8 mouse cellular contexts compared by ENCODE assay signal in the genomic region with DNA sequence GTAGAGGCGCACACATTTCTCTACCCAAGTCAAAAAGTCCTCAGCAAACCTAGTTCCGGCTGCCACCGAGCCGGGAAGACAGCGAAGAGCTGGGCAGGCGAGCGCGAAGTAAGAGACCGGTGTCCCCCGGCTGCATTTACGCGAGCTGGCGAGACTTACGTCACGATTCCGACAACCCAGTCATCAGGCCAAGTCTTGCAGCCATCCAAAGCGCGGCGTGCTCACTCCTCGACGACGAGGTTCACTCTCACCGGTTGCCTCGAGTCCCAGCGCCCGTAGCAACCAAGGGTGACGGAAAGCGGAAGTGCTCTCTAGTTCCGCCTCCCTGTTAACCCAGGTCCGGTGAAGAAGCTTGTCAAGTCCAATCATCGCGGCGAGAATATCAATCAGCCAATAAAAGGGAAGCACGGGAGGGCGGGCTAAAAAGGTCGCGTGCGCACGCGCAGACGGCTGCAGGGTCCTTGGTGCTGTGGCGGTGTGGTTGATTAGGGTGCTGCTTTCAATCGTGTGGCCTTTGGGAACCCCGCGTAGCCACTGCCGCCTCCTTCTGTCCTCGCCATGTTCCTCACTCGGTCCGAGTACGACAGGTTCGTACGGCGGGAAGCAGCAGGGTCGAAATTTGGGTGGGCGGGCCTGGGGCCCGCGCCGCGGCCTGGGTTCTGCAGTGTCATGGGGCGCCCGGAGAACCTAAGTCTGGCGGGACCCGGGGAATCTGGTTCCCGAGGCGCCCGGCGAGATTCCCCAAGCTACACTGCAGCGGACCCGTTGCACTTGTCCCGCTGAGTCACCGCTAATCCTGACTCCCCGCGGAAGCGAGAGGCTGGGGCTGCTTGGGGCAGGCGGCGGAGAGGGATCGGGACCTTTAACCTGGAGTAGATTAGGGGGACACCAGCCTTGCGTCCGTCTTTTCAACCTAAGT. TPM values are rescaled to one million over a fixed set of nuclear protein-coding genes. Genes with fewer than 3 reads are reported as not detected.
DNase-seq lines count a peak whose midpoint lies in the region; ATAC-seq lines count a peak whose summit lies in the region.

A gene (plus strand): TSS at position 208 of the 919 bp plus-strand sequence.

- H3K27me3 ChIP-seq in heart, embryonic 14.5 days (ENCODE audit: control insufficient read depth, insufficient read depth, low read length), result no peaks in the 10 kb centered on the region
- H3K27me3 ChIP-seq in liver, embryonic 13.5 days, result no peaks in the 10 kb centered on the region
- no peaks in the 10 kb centered on the region for H3K27me3 ChIP-seq in stomach, embryonic 16.5 days (ENCODE audit: control insufficient read depth, insufficient read depth, low read length)

- peak within 1 kb of the TSS; percentile 93 for H3K9ac ChIP-seq in heart, embryonic 14.5 days (ENCODE audit: low read length)
- peak within 1 kb of the TSS; percentile 93 for H3K9ac ChIP-seq in liver, embryonic 13.5 days
- H3K9ac ChIP-seq in stomach, embryonic 16.5 days (ENCODE audit: low read length), result peak within 1 kb of the TSS; percentile 91

- no peaks in the 10 kb centered on the region for H3K9me3 ChIP-seq in heart, embryonic 14.5 days (ENCODE audit: control insufficient read depth, low read length)
- H3K9me3 ChIP-seq in liver, embryonic 13.5 days (replicated peaks), result no peaks in the 10 kb centered on the region
- no peaks in the 10 kb centered on the region for H3K9me3 ChIP-seq in stomach, embryonic 16.5 days (replicated peaks; ENCODE audit: control insufficient read depth, low read length)

- H3K4me2 ChIP-seq in heart, embryonic 14.5 days (ENCODE audit: low read length), result peak within 1 kb of the TSS; percentile 83
- H3K4me2 ChIP-seq in liver, embryonic 13.5 days, result peak within 1 kb of the TSS; percentile 72
- H3K4me2 ChIP-seq in stomach, embryonic 16.5 days (ENCODE audit: low read depth, low read length), result peak within 1 kb of the TSS; percentile 84

- peak; percentile 98 for DNase-seq in c-Kit-negative CD71-positive TER-119-positive erythroid progenitor cells, embryonic 14.5 days (ENCODE audit: low read depth, low spot score)
- DNase-seq in fibroblast of lung, adult 2 months (ENCODE audit: low read depth), result peak; percentile 95
- DNase-seq in kidney, postnatal 14 days, result peak; percentile 98
- DNase-seq in liver, embryonic 13.5 days, result peak; percentile 95
- peak; percentile 94 for DNase-seq in neural tube, embryonic 10.5 days (ENCODE audit: extremely low spot score, low spot score)

- peaks cover 6% of the 10 kb centered on the region for H3K36me3 ChIP-seq in heart, embryonic 14.5 days (ENCODE audit: control insufficient read depth, insufficient read depth, low read length)
- peaks cover 6% of the 10 kb centered on the region for H3K36me3 ChIP-seq in liver, embryonic 13.5 days
- H3K36me3 ChIP-seq in stomach, embryonic 16.5 days (ENCODE audit: control insufficient read depth, insufficient read depth, low read length), result no peaks in the 10 kb centered on the region; the same call in 1 of the 2 replicates

- peaks cover 0 to 24% of the 10 kb centered on the region in 2 experiments; a peak in 2 of 4 replicates for H3K4me1 ChIP-seq in heart, embryonic 14.5 days (ENCODE audit: control insufficient read depth in 2 of 2, insufficient read depth in 2 of 2, low read length in 2 of 2)
- peaks cover 33% of the 10 kb centered on the region for H3K4me1 ChIP-seq in liver, embryonic 13.5 days (replicated peaks)
- peaks cover 12% of the 10 kb centered on the region for H3K4me1 ChIP-seq in stomach, embryonic 16.5 days (ENCODE audit: control insufficient read depth, insufficient read depth, low read length)

- peak; percentile 100 for ATAC-seq in CD4-positive, CD25-positive, alpha-beta regulatory T cell, adult 4 months
- peak; percentile 97 for ATAC-seq in heart, embryonic 14.5 days (ENCODE audit: insufficient number of reproducible peaks, insufficient read depth, low FRiP score, low read depth)
- peak; percentile 97 for ATAC-seq in liver, embryonic 13.5 days (ENCODE audit: low read depth)
- ATAC-seq in stomach, embryonic 16.5 days (ENCODE audit: insufficient read depth, low FRiP score), result peak; percentile 99

- WGBS in heart, embryonic 14.5 days, result under 1% methylated on average over 79 of the region's 79 CpGs
- whole genome bisulfite sequencing in liver, embryonic 13.5 days (ENCODE audit: insufficient replicate concordance), result under 1% methylated on average over 77 of the region's 79 CpGs
- under 1% methylated on average over 79 of the region's 79 CpGs for WGBS in stomach, embryonic 16.5 days

- peak within 1 kb of the TSS in 1 of 2 experiments; percentile 56; a peak in 3 of 4 replicates for H3K27ac ChIP-seq in heart, embryonic 14.5 days (replicated peaks in 1 of 2; ENCODE audit: control insufficient read depth in 1 of 2, insufficient read depth in 1 of 2, low read depth in 2 of 2, low read length in 2 of 2)
- H3K27ac ChIP-seq in liver, embryonic 13.5 days, result peak within 1 kb of the TSS; percentile 89
- peak within 1 kb of the TSS; percentile 46 for H3K27ac ChIP-seq in stomach, embryonic 16.5 days (ENCODE audit: low read length)

- peak within 1 kb of the TSS; percentile 85 to 96 for H3K4me3 ChIP-seq in heart, embryonic 14.5 days (ENCODE audit: control insufficient read depth in 1 of 2, insufficient read depth in 1 of 2, low read depth in 1 of 2, low read length in 2 of 2)
- H3K4me3 ChIP-seq in liver, embryonic 13.5 days (replicated peaks), result peak within 1 kb of the TSS; percentile 91
- peak within 1 kb of the TSS; percentile 97 for H3K4me3 ChIP-seq in stomach, embryonic 16.5 days (replicated peaks; ENCODE audit: low read length)

RNA-seq across cellular contexts. Expression of the gene that starts here (rescaled TPM):
- 100 to 1,000 TPM; 180 to 185 TPM for polyA plus RNA-seq in CD4-positive, CD25-positive, alpha-beta regulatory T cell, adult 4 months (2017; shearing (Covaris generic))
- 210 and 231 TPM in 2 replicates for polyA plus RNA-seq in heart, embryonic 14.5 days (2014; fragmentation: Nextera tagmentation; extraction: Ambion mirVana)
- polyA plus RNA-seq in liver, embryonic 13.5 days (2015; fragmentation: Nextera tagmentation; extraction: Ambion mirVana), result 224 and 238 TPM in 2 replicates
- polyA plus RNA-seq in stomach, embryonic 16.5 days (2015; fragmentation: Nextera tagmentation; extraction: Ambion mirVana), result 230 TPM in 2 replicates
